Mouse (Mus musculus): ENCODE data around the gene Fzd5.

DNA sequence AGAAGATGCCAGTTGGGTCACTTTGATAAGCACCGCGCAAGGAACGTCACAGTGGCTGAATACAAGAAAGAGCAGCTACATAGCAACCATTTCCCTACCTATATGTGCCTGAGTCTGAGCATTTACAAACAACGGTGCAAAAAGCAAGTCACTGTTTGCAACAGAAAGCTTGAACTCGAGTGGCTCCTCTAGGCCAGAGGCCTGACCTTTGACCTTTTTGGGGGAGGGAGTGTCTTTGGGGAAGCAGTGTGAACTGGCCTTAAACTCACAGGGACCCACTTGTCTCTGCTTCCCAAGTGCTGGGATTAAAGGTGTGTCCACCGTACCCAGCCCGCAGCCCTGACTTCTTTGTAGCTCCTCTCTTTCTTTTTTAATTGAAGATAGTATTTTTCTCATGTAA is 16.1 kb upstream of the Fzd5 start:
- TF ChIP-seq CTCF (IDR thresholded peaks at IDR 0.05; ENCODE audit: low read depth, low read length) = no peak
- no peak for TF ChIP-seq TAL1 (conservative IDR thresholded peaks at IDR 0.05; ENCODE audit: low read depth, low read length)
- TF ChIP-seq GATA1 (IDR thresholded peaks at IDR 0.05; ENCODE audit: borderline replicate concordance, low read length) = no peak
- no peak for TF ChIP-seq GATA2 (IDR thresholded peaks at IDR 0.05; ENCODE audit: borderline replicate concordance, low read depth, low read length)
